Mouse (Mus musculus): ENCODE results near the gene Arhgap36. TPM values are rescaled to one million over a fixed set of nuclear protein-coding genes. Genes with fewer than 3 reads are reported as not detected.

Arhgap36 gene
- polyA plus RNA-seq (2014; fragmentation: Nextera tagmentation; extraction: Ambion mirVana), result 16.4 and 20.4 TPM in 2 replicates

GRCm38 (mm10) chrX:49463442-49463970 lies at the start of gene Arhgap36:
Gene Arhgap36 (plus strand): TSS chrX:49463945.
- Histone ChIP-seq H3K4me1 (ENCODE audit: control insufficient read depth, insufficient read depth, low read length) (no peaks in the 10 kb centered on the region), H3K4me2 (ENCODE audit: low read depth) (no peak within 1 kb of the TSS), H3K9ac (ENCODE audit: low read length) (no peak within 1 kb of the TSS), H3K36me3 (ENCODE audit: control insufficient read depth, insufficient read depth, low read length) (no peaks in the 10 kb centered on the region), H3K27me3 (ENCODE audit: control insufficient read depth, insufficient read depth, low read length) (no peaks in the 10 kb centered on the region), H3K9me3 (ENCODE audit: control insufficient read depth, low read length) (no peaks in the 10 kb centered on the region), H3K27ac (ENCODE audit: low read depth, low read length) (no peak within 1 kb of the TSS), H3K4me3 (ENCODE audit: low read depth, low read length) (no peak within 1 kb of the TSS)
- no peak for DNase-seq (ENCODE audit: low spot score)
- no peak for ATAC-seq (ENCODE audit: insufficient read depth, low FRiP score, low TSS enrichment)
- WGBS, result 53% methylated on average over 6 of the region's 6 CpGs

GRCm38 (mm10) chrX:49457781-49458180 lies 6.0 kb upstream of the Arhgap36 start:
- H3K4me2 ChIP-seq (ENCODE audit: low read depth), result no peak overlapping the region
- no peak overlapping the region for H3K9ac ChIP-seq (ENCODE audit: low read length)
- H3K4me1 ChIP-seq (ENCODE audit: control insufficient read depth, insufficient read depth, low read length), result no peaks in the 10 kb centered on the region
- 74% methylated on average over 10 of the region's 10 CpGs for WGBS
- no peaks in the 10 kb centered on the region for H3K9me3 ChIP-seq (ENCODE audit: control insufficient read depth, low read length)
- DNase-seq (ENCODE audit: low spot score), result peak; percentile 17
- no peak overlapping the region for H3K4me3 ChIP-seq (ENCODE audit: low read depth, low read length)
- no peaks in the 10 kb centered on the region for H3K36me3 ChIP-seq (ENCODE audit: control insufficient read depth, insufficient read depth, low read length)
- H3K27ac ChIP-seq (ENCODE audit: low read depth, low read length), result no peak overlapping the region
- no peaks in the 10 kb centered on the region for H3K27me3 ChIP-seq (ENCODE audit: control insufficient read depth, insufficient read depth, low read length)
- peak; percentile 67 for ATAC-seq (ENCODE audit: insufficient read depth, low FRiP score, low TSS enrichment)

- peak; percentile 87 for ATAC-seq (ENCODE audit: insufficient read depth, low FRiP score, low TSS enrichment)
- H3K4me2 ChIP-seq (ENCODE audit: low read depth), result peak overlapping the region; percentile 50
- H3K9ac ChIP-seq (ENCODE audit: low read length), result peak overlapping the region; percentile 22
- DNase-seq (ENCODE audit: low spot score), result peak; percentile 47
- H3K9me3 ChIP-seq (ENCODE audit: control insufficient read depth, low read length), result no peaks in the 10 kb centered on the region
- 0 out of 2 replicates have a peak overlapping the region, but pooled peaks have one; percentile 34 for H3K27ac ChIP-seq (ENCODE audit: low read depth, low read length)
- whole genome bisulfite sequencing, result 29% methylated on average over 29 of the region's 34 CpGs
- H3K27me3 ChIP-seq (ENCODE audit: control insufficient read depth, insufficient read depth, low read length), result no peaks in the 10 kb centered on the region
- H3K4me1 ChIP-seq (ENCODE audit: control insufficient read depth, insufficient read depth, low read length), result no peaks in the 10 kb centered on the region; the same call in 1 of the 2 replicates
- H3K4me3 ChIP-seq (ENCODE audit: low read depth, low read length), result peak overlapping the region; percentile 28
- no peaks in the 10 kb centered on the region for H3K36me3 ChIP-seq (ENCODE audit: control insufficient read depth, insufficient read depth, low read length)
These were observed 6.7 kb downstream of the Arhgap36 start for GRCm38 (mm10) chrX:49470287-49471054.

DNA sequence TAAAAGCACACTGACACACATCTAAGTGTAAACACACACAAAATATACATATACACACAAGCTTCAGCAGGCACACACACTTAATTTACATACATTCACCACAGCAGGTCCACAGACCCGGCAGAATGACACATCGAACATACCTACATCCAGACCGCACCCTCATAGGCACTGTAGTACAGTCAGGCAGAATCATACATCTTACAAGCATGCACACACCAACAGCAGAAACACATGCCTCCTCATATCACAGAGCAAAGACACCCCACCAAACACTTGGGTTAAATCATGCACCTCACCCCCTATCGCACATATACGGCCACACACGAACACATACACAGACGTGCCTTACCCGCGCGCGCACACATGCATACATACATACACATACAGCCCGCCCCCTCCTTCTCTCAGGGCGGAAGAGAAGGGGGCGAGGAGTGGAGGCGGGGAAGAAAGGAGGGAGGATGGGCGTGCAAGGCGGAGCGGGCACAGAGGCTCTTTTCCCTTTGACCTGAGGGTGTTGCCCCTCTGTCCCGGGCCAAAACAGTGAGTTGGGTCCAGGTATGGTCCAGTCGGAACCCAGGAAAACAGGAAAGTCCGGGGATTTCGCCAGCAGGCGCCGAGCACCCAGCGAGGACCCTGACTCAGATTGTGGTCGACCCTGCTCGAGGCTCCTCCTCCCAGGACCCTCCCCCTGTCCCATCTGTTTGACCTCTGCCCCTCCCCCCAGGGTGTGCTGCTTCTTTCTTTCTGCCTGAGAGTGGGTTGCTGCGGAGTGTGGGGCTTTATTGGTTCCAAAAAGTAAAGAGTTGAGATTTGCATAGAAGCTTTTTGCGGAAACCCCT lies 16.4 kb downstream of the Arhgap36 start:
- ATAC-seq (ENCODE audit: insufficient read depth, low FRiP score, low TSS enrichment), result peak; percentile 88
- peak; percentile 73 for DNase-seq (ENCODE audit: low spot score)
- Histone ChIP-seq H3K36me3 (ENCODE audit: control insufficient read depth, insufficient read depth, low read length) (no peaks in the 10 kb centered on the region), H3K4me1 (ENCODE audit: control insufficient read depth, insufficient read depth, low read length) (no peaks in the 10 kb centered on the region), H3K9me3 (ENCODE audit: control insufficient read depth, low read length) (no peaks in the 10 kb centered on the region), H3K27me3 (ENCODE audit: control insufficient read depth, insufficient read depth, low read length) (no peaks in the 10 kb centered on the region), H3K4me3 (ENCODE audit: low read depth, low read length) (peak overlapping the region; percentile 32), H3K4me2 (ENCODE audit: low read depth) (peak overlapping the region; percentile 40), H3K9ac (ENCODE audit: low read length) (peak overlapping the region; percentile 48), H3K27ac (ENCODE audit: low read depth, low read length) (no peak overlapping the region)
- 21% methylated on average over 25 of the region's 29 CpGs for WGBS

DNA sequence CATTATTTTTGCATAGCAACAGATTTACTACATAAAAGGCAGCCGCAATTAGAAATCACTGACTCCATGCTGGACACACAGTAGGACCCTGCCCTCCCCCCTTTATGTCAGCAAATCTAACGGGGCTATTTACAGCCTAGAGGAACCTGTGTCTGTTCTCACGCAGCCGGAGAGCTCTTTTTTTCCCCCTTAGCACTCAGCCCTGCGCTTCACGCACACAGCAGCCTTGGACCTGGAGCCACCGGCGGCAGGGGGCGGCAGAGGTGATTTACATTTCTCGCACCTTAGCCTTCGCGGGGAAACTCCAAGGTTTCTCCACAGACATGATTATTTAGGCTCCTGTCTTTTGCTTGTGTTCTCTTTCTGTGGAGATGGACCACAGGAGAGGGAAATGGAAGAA lies 17.1 kb downstream of the Arhgap36 start:
- no peaks in the 10 kb centered on the region for H3K9me3 ChIP-seq (ENCODE audit: control insufficient read depth, low read length)
- no peaks in the 10 kb centered on the region for H3K4me1 ChIP-seq (ENCODE audit: control insufficient read depth, insufficient read depth, low read length)
- H3K27ac ChIP-seq (ENCODE audit: low read depth, low read length), result no peak overlapping the region
- H3K9ac ChIP-seq (ENCODE audit: low read length), result no peak overlapping the region
- no peaks in the 10 kb centered on the region for H3K36me3 ChIP-seq (ENCODE audit: control insufficient read depth, insufficient read depth, low read length)
- ATAC-seq (ENCODE audit: insufficient read depth, low FRiP score, low TSS enrichment) (peak; percentile 62), DNase-seq (ENCODE audit: low spot score) (peak; percentile 51)
- H3K27me3 ChIP-seq (ENCODE audit: control insufficient read depth, insufficient read depth, low read length), result no peaks in the 10 kb centered on the region
- WGBS, result 12% methylated on average over 12 of the region's 12 CpGs
- H3K4me3 ChIP-seq (ENCODE audit: low read depth, low read length), result peak overlapping the region; percentile 32
- peak overlapping the region; percentile 40 for H3K4me2 ChIP-seq (ENCODE audit: low read depth)

- WGBS, result 81% methylated on average over 5 of the region's 5 CpGs
- no peak overlapping the region for H3K9ac ChIP-seq (ENCODE audit: low read length)
- no peak overlapping the region for H3K4me2 ChIP-seq (ENCODE audit: low read depth)
- no peaks in the 10 kb centered on the region for H3K4me1 ChIP-seq (ENCODE audit: control insufficient read depth, insufficient read depth, low read length)
- H3K4me3 ChIP-seq (ENCODE audit: low read depth, low read length), result no peak overlapping the region
- H3K27me3 ChIP-seq (ENCODE audit: control insufficient read depth, insufficient read depth, low read length), result 0 out of 2 replicates have a peak, but pooled peaks cover 7% of the 10 kb centered on the region
- no peak overlapping the region for H3K27ac ChIP-seq (ENCODE audit: low read depth, low read length)
- no peaks in the 10 kb centered on the region for H3K36me3 ChIP-seq (ENCODE audit: control insufficient read depth, insufficient read depth, low read length)
- DNase-seq (ENCODE audit: low spot score) (no peak), ATAC-seq (ENCODE audit: insufficient read depth, low FRiP score, low TSS enrichment) (no peak)
- no peaks in the 10 kb centered on the region for H3K9me3 ChIP-seq (ENCODE audit: control insufficient read depth, low read length)
These were observed 25.4 kb downstream of the Arhgap36 start for GRCm38 (mm10) chrX:49489141-49489540.

DNA sequence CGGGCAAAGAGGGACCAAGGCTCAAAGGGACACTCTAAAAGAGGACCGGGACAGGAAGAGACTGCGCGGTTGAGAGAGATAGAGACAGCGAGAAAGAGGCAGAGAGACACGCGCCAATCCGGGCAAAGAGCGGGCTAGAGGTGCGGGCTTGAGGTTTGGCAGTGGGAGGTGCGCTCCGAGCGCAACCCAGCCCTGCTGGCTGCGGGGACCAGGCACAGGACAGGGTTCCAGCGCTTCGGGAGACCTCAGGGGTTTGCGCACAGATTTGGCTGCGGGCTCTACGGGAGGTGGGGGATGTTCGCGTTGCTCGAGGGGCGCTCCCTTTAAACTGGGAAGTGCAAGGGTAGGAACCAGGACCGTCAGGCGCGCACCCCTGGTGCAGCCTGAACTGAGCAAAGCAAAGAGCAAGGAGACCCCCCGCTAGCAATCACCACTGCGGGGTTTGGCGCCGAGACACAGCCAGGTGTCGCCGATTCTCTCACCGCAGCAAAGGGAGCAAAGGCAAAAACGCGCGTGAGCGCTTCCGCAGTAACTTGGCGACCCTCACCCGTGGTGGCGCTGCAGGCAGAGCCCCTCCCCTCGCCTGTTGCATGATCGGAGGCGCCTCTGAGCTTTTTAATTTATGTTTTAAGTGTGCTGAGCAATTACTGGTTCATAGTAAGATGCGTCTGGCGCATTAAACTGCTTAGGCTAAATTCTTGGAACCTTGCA lies 30.1 kb downstream of the Arhgap36 start:
- H3K4me1 ChIP-seq (ENCODE audit: control insufficient read depth, insufficient read depth, low read length), result no peaks in the 10 kb centered on the region

More for the DNA sequence above, 30.1 kb downstream of the Arhgap36 start:
- Histone ChIP-seq H3K36me3 (ENCODE audit: control insufficient read depth, insufficient read depth, low read length) (no peaks in the 10 kb centered on the region), H3K27ac (ENCODE audit: low read depth, low read length) (no peak overlapping the region), H3K4me2 (ENCODE audit: low read depth) (peak overlapping the region; percentile 53), H3K27me3 (ENCODE audit: control insufficient read depth, insufficient read depth, low read length) (peaks cover 15% of the 10 kb centered on the region), H3K9ac (ENCODE audit: low read length) (no peak overlapping the region), H3K4me3 (ENCODE audit: low read depth, low read length) (peak overlapping the region; percentile 28), H3K9me3 (ENCODE audit: control insufficient read depth, low read length) (no peaks in the 10 kb centered on the region)
- DNase-seq (ENCODE audit: low spot score) (no peak), ATAC-seq (ENCODE audit: insufficient read depth, low FRiP score, low TSS enrichment) (peak; percentile 50; the same call in 1 of the 2 replicates)
- WGBS, result 14% methylated on average over 45 of the region's 46 CpGs

Measured in neural tube, embryonic 11.5 days (tissue).